Mouse (Mus musculus) hindbrain, embryonic 11.5 days (tissue): ENCODE data around the gene Klhdc8b. TPM values are rescaled to one million over a fixed set of nuclear protein-coding genes. Genes with fewer than 3 reads are reported as not detected.
A peak's percentile ranks its signal among the peaks of the same experiment; 100 is the strongest.

ENCODE experiments used
- ATAC-seq: fragments of 200-750 bp; cut with Nextera tagmentation; 2 replicates; pipeline ENCODE4 v1.8.0; 2017; ENCODE audit warnings: mild to moderate bottlenecking, moderate TSS enrichment, moderate library complexity; ENCODE audit not compliant: low FRiP score
- DNase-seq: peaks from one replicate; pipeline ENCODE4 v3.0.0-alpha.2; 2015; ENCODE audit warnings: low spot score
- H3K27ac ChIP-seq: fragments of 300-500 bp; sonication (generic); 2 replicates; pipeline ENCODE4 v1.5.1; 2014; ENCODE audit warnings: mild to moderate bottlenecking, low read depth, low read length
- H3K27me3 ChIP-seq: fragments of 300-500 bp; sonication (generic); 2 replicates; pipeline ENCODE4 v1.6.1; 2014; ENCODE audit warnings: mild to moderate bottlenecking, low read length, moderate library complexity, mixed read lengths; ENCODE audit not compliant: control insufficient read depth, insufficient read depth
- H3K36me3 ChIP-seq: fragments of 300-500 bp; sonication (generic); 2 replicates; pipeline ENCODE4 v1.6.1; 2014; ENCODE audit warnings: mild to moderate bottlenecking, low read length, moderate library complexity, mixed read lengths; ENCODE audit not compliant: control insufficient read depth, insufficient read depth
- H3K4me1 ChIP-seq: fragments of 300-500 bp; sonication (generic); replicated peaks from 2 replicates; pipeline ENCODE4 v1.6.1; 2014; ENCODE audit warnings: low read length, mixed read lengths; ENCODE audit not compliant: control insufficient read depth, insufficient read depth
- H3K4me2 ChIP-seq: fragments of 300-500 bp; sonication (generic); replicated peaks from 2 replicates; pipeline ENCODE4 v1.6.1; 2014; ENCODE audit warnings: mild to moderate bottlenecking, low read depth, low read length
- H3K4me3 ChIP-seq: fragments of 300-500 bp; sonication (generic); 2 replicates; pipeline ENCODE4 v1.5.1; 2014; ENCODE audit warnings: low read depth, low read length
- H3K9ac ChIP-seq: fragments of 300-500 bp; sonication (generic); 2 replicates; pipeline ENCODE4 v1.6.1; 2014; ENCODE audit warnings: low read depth, low read length
- H3K9me3 ChIP-seq: fragments of 300-500 bp; sonication (generic); 2 replicates; pipeline ENCODE4 v1.6.1; 2016; ENCODE audit warnings: low read length; ENCODE audit not compliant: control insufficient read depth
- WGBS: fragments of 180-500 bp; shearing (Covaris S2); extraction: QIAGEN DNeasy Blood & Tissue Kit; methylation state at CpG from one replicate; pipeline ENCODE4 v1.1.7; 2014; 5-methylcytosine and 5-hydroxymethylcytosine counted together
- polyA plus RNA-seq: library from polyadenylated mRNA; unstranded; fragments of >200 nt; fragmentation: Nextera tagmentation; extraction: Ambion mirVana; gene quantifications from 2 replicates; pipeline ENCODE4 v1.2.1, GENCODE M21; 2014

Gene Klhdc8b
- polyA plus RNA-seq, 1 experiment from 2014 or later, result 28.8 TPM

DNA sequence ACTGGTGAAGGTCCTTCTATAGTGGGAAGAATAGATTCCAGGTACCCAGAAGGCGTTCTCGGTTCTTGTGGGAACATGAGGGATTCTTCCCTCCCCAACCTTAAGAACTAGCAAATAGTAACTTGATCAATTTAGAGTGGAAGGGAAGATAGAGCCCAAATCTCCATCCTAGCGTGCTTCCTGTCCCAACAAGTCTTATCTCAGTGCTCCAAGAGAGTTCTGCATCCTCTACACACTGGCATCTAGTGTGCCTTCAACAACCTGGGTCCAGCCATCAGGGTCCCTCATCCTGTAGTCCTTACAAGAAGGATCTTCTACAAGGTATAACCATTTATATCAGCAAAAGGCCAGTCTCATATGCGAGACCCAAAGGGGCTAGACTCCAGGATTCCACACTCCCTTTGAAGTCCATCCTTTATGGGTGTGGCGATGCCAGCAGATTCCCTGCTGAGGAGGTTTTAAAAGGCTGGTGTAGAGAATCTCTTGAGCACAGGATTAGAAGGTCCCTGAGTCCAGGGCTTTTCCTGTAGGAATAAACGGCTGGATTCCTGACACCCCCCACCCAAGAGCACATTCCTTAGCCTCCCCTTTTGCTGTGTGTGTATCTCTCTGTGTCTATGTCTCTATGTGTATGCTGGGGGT, 9.7 kb downstream of the Klhdc8b start:
- 48% methylated on average over 6 of the region's 6 CpGs for WGBS
- H3K4me2 ChIP-seq, result peak overlapping the region; percentile 97
- H3K27ac ChIP-seq, result no peak overlapping the region
- no peak for DNase-seq
- H3K4me3 ChIP-seq, result peak overlapping the region; percentile 54
- peaks cover 21% of the 10 kb centered on the region for H3K4me1 ChIP-seq
- peak overlapping the region; percentile 70 for H3K9ac ChIP-seq
- no peaks in the 10 kb centered on the region for H3K27me3 ChIP-seq
- no peaks in the 10 kb centered on the region for H3K9me3 ChIP-seq
- no peak for ATAC-seq
- H3K36me3 ChIP-seq, result no peaks in the 10 kb centered on the region

DNA sequence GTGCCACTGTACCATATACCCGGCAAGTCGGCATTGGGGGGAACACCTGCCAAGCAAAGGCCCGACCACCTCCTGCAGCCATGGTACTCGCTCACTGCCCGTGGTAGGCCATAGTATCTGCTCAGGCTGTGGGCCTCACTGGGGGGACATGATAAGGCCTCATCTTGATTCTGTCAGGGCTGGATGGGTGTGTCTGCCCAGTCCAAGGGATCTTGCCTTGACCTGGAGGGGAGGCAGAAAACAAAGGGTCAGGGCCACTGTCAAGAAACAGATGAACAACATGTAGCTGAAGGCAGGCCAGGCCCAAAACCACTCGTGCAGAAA, 10.2 kb downstream of the Klhdc8b start:
- Histone ChIP-seq H3K36me3 (no peaks in the 10 kb centered on the region), H3K4me2 (peak overlapping the region; percentile 97), H3K9ac (peak overlapping the region; percentile 34; the same call in 1 of the 2 replicates), H3K4me3 (peak overlapping the region; percentile 12; the same call in 1 of the 2 replicates), H3K27me3 (no peaks in the 10 kb centered on the region), H3K9me3 (no peaks in the 10 kb centered on the region), H3K4me1 (peaks cover 21% of the 10 kb centered on the region), H3K27ac (peak overlapping the region; percentile 83)
- DNase-seq, result no peak
- ATAC-seq, result no peak
- WGBS, result 92% methylated on average over 6 of the region's 6 CpGs

DNA sequence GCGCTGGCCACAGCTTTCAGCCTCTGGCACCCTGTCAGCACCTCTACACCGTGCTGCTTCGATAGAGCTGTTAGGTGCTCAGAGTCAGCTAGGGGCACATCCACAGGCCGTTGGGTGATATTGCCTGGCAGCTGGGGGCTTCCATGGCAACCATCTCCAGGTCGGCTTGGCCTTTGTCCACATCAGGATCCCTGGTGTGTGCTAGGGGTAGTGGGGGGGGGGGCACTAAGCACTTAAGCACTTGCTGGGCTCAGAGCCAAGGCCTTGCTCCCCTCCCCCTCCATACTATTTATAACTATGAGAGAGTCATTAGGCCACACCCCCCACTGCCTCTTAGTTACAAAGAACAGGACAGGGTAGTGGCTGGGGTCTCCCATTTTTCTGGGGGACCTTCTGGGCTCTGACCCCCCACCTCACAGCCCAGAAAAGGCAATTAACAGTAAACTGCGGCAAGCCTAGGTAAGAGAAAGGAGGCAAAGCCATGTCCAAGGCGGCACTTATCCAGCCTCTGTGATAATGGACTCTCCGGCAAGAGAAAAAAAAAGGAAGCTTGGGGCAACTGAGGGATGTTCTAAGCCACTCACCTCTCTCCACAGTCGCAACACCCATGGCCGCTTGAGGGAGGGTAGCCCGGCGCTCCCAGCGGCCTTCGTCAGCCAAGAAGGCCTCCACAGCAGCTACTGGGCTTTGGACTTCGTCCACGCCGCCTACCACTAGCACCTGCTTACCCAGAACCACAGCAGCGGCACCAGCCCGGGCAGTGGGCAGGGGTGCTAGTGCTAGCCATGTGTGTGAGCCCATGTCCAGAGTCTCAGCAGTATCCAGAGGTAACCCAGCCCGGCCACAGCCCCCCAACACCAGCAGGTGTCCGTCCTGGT, 10.8 kb downstream of the Klhdc8b start:
- DNase-seq (peak; percentile 59), ATAC-seq (peak; percentile 67)
- Histone ChIP-seq H3K9me3 (no peaks in the 10 kb centered on the region), H3K4me3 (0 out of 2 replicates have a peak overlapping the region, but pooled peaks have one; percentile 12), H3K4me1 (peaks cover 21% of the 10 kb centered on the region), H3K9ac (peak overlapping the region; percentile 34), H3K4me2 (peak overlapping the region; percentile 97), H3K27me3 (no peaks in the 10 kb centered on the region), H3K36me3 (no peaks in the 10 kb centered on the region), H3K27ac (peak overlapping the region; percentile 83)
- WGBS, result 70% methylated on average over 21 of the region's 21 CpGs

DNA sequence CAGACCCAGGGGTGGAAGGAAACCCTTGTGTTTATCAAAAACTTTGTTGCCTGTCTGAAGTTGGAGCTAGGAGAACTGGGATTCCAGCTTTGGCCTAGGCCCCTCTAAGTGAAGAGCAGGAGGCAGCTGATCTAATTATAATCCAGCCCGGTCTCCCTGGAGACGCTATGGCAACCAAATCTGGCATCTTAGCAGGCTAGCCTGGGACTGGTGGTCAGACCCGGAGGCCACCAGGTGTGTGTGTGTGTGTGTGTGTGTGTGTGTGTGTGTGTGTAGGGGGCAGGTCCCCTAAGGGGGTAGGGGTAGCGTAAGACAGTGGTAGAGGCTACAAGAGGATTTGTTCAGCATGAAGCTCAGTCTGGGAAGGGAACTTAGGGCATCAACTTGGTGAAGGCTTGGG, 11.5 kb downstream of the Klhdc8b start:
- Histone ChIP-seq H3K4me2 (peak overlapping the region; percentile 97), H3K4me1 (peaks cover 21% of the 10 kb centered on the region), H3K4me3 (0 out of 2 replicates have a peak overlapping the region, but pooled peaks have one; percentile 4), H3K27me3 (no peaks in the 10 kb centered on the region; the same call in 1 of the 2 replicates), H3K9me3 (no peaks in the 10 kb centered on the region), H3K27ac (peak overlapping the region; percentile 83), H3K9ac (peak overlapping the region; percentile 19; the same call in 1 of the 2 replicates), H3K36me3 (no peaks in the 10 kb centered on the region)
- ATAC-seq, result peak; percentile 79
- WGBS, result 38% methylated on average over 4 of the region's 4 CpGs
- DNase-seq, result peak; percentile 87

DNA sequence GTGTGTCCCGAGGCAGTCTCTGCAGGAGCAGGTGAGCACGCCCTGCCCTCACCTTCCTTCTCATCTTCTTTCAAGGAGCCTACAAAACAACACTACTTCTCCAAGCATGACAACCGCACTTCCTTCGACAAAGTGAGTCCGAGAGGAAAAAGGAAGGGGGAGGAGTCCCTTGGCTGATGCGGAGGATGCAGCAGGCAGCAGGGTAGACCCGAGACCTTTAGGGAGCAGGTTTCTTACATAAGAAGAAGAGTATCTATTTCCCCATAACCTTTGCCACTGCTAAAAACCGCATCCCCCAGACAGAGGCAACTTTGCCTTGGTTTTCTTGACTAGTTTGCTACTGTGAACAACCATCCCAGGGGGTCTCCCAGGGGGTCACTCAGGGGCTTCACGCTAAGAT, 16.3 kb downstream of the Klhdc8b start:
- Histone ChIP-seq H3K4me3 (no peak overlapping the region), H3K27me3 (no peaks in the 10 kb centered on the region; the same call in 1 of the 2 replicates), H3K9me3 (no peaks in the 10 kb centered on the region), H3K4me1 (peaks cover 8% of the 10 kb centered on the region), H3K4me2 (no peak overlapping the region), H3K9ac (no peak overlapping the region), H3K27ac (no peak overlapping the region), H3K36me3 (no peaks in the 10 kb centered on the region)
- DNase-seq (no peak), ATAC-seq (no peak)
- 71% methylated on average over 9 of the region's 9 CpGs for WGBS

DNA sequence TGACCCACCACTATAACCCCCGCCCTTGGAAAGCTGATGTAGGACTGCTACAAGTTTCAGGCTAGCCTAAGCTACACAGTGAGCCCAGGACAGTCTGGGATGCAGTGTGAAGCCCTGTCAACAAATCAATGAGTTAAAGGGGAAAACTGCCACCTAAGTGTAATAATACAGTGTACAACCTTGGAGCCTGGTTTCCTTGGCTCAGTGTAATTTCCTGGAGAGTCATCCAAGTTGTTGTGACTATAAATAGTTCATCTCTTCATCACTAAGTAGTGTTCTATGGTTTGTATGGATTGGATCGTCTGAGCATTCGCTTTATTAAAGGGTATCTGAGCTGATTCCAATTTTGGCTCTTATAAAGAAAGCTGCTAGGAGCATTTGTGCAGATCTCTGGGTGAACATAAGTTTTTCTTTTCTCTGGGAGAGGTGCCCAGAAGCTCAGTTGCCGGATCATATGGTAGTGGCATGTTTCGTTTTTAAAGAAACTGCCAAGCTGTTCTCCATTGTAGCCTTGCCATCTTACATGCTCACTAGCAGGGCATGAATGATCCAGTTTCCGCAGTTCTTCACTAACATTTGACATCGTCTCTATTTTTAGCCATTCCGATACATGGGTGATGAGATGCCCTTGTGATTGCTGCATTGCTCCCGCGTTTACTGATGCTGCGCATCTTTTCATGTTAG, 20.0 kb downstream of the Klhdc8b start:
- Histone ChIP-seq H3K36me3 (no peaks in the 10 kb centered on the region), H3K4me3 (no peak overlapping the region), H3K4me1 (no peaks in the 10 kb centered on the region), H3K27ac (no peak overlapping the region), H3K9me3 (no peaks in the 10 kb centered on the region), H3K4me2 (no peak overlapping the region), H3K9ac (no peak overlapping the region), H3K27me3 (no peaks in the 10 kb centered on the region; the same call in 1 of the 2 replicates)
- WGBS, result 91% methylated on average over 11 of the region's 11 CpGs
- DNase-seq (no peak), ATAC-seq (no peak)

DNA sequence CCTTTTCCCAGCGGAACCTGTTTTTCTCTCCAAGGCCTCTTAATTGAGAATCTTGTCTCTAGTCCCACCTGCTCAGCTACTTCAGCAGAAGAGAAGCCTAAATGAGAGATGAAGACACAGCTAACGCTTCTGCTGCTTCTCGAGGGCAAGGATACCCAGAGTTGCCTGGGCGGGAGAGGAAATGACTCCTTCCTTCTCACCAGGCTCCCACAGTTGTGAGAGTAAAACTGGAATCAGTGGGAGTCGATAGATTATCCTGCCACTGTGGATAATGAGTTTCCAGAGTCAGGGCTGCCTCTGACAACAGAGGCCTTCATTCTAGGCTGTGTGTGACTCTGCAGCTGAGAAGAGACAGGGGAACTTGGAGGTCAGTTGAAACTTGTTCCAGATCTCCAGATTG, 20.9 kb downstream of the Klhdc8b start:
- DNase-seq (no peak), ATAC-seq (no peak)
- H3K9me3 ChIP-seq, result no peaks in the 10 kb centered on the region
- no peaks in the 10 kb centered on the region; the same call in 1 of the 2 replicates for H3K27me3 ChIP-seq
- no peaks in the 10 kb centered on the region for H3K36me3 ChIP-seq
- H3K4me2 ChIP-seq, result no peak overlapping the region
- H3K9ac ChIP-seq, result no peak overlapping the region
- H3K4me1 ChIP-seq, result no peaks in the 10 kb centered on the region
- no peak overlapping the region for H3K4me3 ChIP-seq
- WGBS, result 84% methylated on average over 5 of the region's 5 CpGs
- no peak overlapping the region for H3K27ac ChIP-seq

DNA sequence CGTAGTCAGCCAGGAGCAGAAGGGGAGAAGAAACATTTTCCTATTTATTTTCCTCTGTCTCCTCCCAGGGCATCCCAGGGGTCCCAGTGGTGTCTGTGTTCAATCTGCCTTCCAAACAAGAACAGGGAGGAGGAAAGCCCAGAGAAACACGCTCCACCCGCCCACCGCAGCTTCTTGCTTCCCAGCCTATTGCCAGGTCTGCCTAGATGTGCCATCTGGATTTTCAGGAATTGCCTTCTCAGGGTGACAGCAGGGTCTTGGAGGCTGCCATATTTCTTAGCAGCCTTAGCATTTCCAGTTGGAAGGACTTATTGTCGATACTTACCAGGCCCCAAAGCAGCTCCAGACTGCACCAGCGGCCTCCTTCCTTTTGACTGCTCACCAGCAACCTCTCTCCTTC, 22.2 kb downstream of the Klhdc8b start:
- ATAC-seq (no peak), DNase-seq (no peak)
- no peak overlapping the region for H3K27ac ChIP-seq
- H3K4me3 ChIP-seq, result no peak overlapping the region
- no peak overlapping the region for H3K9ac ChIP-seq
- H3K4me2 ChIP-seq, result no peak overlapping the region
- no peaks in the 10 kb centered on the region for H3K36me3 ChIP-seq
- no peaks in the 10 kb centered on the region for H3K9me3 ChIP-seq
- H3K27me3 ChIP-seq, result no peaks in the 10 kb centered on the region
- no peaks in the 10 kb centered on the region for H3K4me1 ChIP-seq
- WGBS, result 86% methylated on average over 6 of the region's 6 CpGs
